Mouse (Mus musculus): Measurements from ENCODE around the gene Psmd2.
A peak's percentile ranks its signal among the peaks of the same experiment; 100 is the strongest.

Gene Psmd2

DNA sequence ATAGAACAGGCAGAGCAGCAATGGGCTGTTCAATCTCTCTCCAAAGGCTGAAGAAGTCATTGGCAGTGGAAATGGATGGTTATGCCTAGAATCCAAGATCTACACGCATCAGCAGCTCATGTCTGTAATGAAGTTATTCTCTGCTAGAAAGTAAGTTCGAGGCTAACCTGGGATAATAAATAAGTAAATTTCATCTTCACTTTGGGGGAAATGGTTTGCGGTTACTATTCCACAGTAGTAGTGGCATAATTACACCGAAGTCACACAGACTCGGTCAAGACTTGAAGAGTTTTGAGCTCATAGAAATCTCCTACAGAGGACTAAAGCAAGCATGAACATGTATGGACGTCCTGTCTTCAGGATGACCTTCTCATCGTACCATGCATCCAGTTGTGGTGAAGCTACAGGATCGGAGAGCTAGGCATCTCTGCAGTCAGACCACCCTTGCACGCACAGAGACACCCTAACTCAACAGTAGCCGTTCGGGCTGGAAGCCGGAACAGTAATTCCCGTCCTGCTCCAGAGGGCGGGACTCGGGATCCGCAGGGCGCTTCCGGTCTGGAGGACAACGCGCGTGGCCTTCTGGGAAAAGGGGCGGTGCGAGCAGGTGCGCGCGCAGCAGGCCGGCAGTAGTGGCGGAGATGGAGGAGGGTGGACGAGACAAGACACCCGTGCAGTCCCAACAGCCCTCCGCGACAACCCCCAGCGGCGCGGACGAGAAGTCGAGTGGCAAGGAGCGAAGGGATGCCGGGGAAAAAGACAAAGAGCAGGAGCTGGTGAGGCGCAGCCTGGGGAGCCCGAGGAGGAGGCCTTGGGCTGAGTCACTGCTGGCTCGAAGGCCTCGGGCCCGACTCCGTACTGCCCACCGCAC, at the start of gene Psmd2:
Gene Psmd2, plus strand, starts transcription at position 577 of the 871 bp plus-strand sequence.
- peak; percentile 97 for DNase-seq (ENCODE audit: low spot score)

DNA sequence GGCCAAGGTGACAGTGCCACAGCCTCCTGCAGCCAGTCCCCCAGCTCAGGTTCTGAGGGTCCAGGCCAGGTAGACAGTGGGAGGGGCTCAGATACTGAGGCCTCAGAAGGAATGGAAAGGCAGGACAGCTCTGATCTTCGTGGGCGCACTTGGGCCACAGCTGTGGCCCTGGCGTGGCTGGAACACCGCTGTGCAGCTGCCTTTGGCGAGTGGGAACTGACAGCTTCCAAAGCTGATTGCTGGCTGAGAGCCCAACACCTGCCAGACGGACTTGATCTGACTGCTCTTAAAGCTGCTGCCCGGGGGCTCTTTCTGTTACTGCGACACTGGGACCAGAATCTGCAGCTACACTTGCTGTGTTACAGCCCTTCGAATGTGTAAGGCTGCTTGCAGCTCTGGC, 46.7 kb upstream of the Psmd2 start:
- DNase-seq (ENCODE audit: low spot score) = no peak

DNA sequence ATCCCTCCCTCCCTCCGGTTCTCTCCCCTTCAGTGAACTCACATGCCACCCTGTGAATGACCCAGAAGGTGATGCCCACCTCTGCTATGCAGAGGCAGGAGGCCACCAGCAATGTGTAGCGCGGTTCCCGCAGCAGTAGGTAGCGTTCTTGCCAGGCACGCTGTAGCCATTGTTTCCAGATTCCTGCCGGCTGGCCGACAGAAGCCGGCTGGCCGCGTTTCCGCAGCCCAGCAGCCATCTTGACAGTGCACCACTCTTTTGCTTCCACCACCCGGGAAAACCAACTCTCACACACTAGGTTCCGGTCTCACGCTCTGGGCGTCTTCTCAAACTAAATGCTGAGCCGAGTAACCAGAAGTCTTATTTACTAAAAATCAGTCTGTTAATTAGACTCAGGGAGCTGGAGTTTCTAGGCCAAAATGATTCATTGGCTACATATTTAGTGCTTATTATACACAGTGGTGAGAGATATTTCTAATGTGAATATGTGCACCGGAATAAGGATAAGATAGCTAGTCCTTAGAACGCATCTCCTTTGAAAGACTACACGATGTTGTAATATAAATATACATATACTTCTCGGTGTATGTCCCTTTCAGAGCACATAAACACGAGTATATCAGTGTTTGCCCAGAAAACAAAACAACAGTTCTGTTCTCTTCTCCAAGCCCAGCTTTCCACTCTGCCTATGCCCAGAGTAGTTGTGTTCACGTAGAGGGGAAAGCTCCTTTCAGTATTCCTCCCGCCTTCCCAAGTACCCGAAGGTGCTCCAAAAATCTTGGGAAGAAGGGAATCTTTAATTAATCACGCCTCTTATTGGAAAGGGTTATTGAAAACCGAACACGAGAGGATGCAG, 40.7 kb upstream of the Psmd2 start:
- peak; percentile 77 for DNase-seq (ENCODE audit: low spot score)

GRCm38 (mm10) chr16:20611357-20612227, 39.9 kb upstream of the Psmd2 start, which contains the start of the genes Eef1akmt4, Gm49333 and Alg3:
Gene Eef1akmt4, plus strand, starts transcription at chr16:20611593.
Gene Gm49333, plus strand, starts transcription at chr16:20611610.
Gene Alg3, minus strand, starts transcription at chr16:20611735.
- peak; percentile 88 for DNase-seq (ENCODE audit: low spot score)

DNA sequence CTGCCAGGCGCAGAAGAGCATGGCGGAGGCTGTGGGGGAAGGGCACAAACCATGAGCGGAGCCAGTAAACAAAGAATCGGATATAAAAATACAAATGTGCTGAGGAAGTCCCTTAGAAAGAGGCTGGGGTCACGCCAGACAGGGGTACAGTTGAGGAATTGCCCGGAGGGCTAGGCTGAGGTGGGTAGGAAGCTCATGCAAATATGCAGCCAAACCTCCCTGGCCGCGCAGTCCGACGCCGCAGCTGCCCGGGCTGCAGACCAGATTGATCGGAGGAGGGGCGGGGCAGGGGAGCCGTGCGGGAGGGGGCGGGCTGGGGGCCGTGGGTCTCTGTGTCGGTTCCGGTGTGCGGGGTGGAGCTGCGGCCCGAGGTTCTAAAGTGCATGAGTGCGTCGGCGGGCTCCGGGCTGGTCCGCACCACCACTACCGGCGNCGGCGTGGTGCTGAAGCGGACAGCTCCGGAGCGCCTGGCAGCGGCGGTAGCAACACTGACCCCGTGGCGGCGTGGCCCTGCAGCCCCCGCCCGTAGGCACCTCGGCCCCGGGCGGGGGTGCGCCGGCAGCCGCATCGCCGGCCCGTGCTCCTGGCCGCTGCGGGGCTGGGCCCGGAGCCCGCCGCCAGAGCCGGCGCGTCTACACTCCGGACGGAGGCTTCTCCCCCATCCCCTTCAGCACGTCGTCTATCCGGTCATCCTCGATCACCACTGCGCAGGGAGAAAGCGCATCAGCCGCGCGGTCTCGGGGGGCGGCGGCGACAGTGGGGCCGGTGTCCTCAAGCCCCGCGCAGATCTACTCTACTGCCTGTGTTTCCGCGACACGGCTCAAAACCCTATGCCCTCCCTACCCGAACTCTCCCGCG, 31.7 kb upstream of the Psmd2 start:
- DNase-seq (ENCODE audit: low spot score) = no peak

DNA sequence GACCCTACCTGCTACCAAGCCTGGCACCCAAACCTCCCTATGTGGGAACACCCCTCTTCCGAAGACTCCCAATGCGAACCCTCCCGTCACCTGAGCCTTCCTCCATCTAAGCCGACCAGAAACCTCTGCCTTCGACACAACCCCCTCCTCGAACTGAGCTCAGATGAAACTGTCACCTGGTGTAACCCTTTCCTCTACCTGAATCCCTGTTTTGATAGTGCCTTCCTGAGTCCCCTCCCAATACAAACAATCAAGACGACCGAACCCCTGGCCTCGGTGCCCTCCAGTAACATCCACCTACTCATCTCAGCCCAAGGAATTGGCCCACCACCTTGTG, 31.1 kb upstream of the Psmd2 start:
- no peak for DNase-seq (ENCODE audit: low spot score)

DNA sequence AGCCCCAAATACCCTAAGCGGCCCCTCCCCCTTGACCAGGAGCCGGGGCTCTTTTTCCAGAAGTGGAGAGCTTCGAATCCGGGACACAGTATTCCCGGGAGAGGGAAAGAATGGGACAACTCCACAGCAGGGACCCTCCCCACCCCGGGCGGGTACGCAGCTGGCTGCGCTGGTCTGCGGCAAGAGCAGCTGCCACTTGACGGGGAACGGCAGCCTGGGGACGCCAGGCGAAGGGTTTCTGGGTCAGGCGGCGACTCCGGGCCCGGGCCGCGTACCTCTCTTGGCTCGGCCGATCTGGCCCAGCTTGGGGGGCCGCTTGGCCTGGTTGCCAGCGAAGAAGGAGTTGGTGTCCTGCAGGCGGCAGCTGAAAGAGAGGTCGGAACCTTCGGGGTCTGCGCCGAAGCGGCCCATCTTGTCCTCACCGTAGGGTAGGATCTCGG, 30.7 kb upstream of the Psmd2 start:
- no peak for DNase-seq (ENCODE audit: low spot score)

DNA sequence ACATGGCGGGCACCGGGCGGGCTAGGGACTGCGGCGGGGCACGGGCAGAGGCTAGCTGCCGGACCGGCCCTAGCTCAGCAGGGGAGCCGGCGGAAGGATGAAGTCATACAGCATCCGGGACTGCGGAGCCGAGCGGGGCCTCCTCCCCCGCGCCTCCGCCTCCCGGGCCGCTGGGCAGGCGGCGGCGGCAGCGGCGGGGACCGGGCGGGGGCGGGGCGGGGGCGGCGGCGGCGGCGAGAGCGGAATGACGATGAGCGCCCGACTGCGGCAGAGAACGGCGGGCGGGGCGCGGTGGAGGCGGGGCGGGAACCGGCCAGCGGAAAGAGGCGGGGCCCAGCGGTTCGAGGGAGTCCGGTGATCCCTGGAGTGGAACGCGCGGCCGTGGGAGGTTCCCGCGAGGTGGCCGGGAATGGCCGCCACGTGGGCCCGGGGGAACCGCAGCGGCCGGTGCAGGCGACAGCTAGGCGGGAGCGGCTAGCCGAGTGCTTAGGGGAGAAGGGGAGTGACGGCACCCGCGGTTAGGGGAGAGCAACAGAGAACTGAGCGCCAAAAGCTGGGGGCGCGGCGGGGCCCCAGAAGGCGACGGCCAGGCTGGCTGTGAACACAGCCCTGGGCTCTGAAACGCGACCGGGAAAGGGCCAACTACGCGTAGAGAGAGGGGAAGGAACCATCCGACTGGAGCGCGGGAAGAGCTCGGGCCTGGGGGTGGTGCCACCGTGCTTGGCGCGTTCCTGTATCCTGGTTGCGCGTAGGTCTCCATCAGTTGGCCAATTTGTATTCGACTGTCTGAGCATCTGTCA, 30.1 kb upstream of the Psmd2 start, which contains the start of gene Camk2n2:
Gene Camk2n2, minus strand, starts transcription at position 97 of the 800 bp plus-strand sequence.
- DNase-seq (ENCODE audit: low spot score) = no peak

DNA sequence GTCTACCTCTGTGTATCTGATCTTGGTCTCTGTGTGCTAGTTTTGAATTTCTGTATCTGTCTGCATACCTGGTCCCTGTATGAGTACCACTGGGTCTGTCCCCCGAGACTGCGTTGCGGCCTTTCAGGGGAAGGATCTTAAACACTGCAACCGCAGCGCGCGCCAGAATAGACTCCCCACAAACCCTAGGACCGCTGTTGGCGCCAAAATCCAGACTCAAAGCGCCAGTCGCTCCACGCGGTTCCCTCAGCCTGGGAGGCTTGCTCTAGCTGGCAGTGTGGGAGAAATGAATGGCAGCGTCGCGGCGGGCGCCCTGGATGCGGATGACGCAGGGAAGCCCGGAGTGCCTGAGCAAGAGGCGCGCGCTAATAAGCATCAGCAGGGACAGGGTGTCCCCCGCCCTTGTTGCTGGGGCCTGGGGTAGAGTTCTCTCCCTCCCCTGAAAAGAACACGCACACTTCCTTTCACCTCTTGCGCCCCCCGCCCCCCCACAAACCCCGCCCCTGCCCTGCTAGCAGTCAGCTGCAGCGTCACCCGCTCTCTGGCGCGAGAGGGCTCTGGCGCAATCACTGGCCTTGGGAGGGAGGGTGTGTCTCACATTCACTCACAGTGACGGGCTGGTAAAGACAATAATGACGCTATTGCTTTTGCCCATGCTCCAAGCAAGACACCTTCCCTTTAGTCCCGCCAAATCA, 29.3 kb upstream of the Psmd2 start:
- DNase-seq (ENCODE audit: low spot score) = peak; percentile 39

GRCm38 (mm10) chr16:20623211-20623610, 28.2 kb upstream of the Psmd2 start:
- no peak for DNase-seq (ENCODE audit: low spot score)

DNA sequence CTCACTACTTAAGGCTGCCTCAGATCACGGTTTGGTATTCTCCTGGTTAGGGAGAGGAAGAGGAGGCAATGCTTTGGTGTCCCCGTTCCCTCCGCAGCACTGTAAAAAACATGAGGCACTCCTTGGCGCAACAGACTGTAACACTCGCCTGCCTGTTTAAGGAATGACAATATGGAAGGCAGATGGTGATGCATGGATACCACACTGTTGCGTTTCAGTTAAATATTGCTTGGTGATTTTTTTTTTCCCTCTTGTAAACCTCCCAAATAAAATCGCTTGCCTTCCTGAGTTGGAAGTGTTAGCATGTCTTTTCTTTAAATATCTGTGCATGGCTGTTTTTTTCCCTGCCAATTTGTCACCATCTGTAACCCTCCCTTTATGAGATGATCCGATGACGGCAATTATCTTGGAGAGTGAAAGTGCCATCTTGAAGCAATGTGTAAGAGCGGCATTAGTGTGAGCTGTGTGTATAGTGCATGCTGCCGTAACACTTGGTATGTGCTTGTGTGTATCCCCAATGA, 22.5 kb upstream of the Psmd2 start:
- DNase-seq (ENCODE audit: low spot score) = no peak

GRCm38 (mm10) chr16:20629731-20630634, 21.5 kb upstream of the Psmd2 start, which contains the start of gene Ece2:
Gene Ece2, plus strand, starts transcription at chr16:20629828.
- peak; percentile 17 for DNase-seq (ENCODE audit: low spot score)

- no peak for DNase-seq (ENCODE audit: low spot score)
Observed at GRCm38 (mm10) chr16:20637410-20637809, 14.0 kb upstream of the Psmd2 start.

DNA sequence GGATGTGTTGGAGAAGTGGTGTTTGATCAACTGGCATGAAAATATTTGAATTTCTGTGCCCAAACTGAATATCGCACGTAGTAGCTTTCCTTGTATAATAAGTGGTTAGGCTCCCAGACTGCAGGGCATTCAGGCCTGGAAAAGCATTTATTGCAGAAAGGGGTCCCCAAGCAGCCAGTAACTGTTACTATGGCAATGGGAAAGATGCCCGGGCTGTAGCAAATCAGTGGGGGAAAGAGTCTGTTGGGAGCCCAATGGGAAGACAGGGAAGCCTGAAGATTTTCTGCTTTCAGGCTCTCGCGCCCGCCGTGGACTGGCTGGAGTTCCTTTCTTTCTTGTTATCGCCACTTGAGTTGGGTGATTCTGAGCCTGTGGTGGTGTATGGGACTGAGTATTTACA, 13.1 kb upstream of the Psmd2 start:
- no peak for DNase-seq (ENCODE audit: low spot score)

DNA sequence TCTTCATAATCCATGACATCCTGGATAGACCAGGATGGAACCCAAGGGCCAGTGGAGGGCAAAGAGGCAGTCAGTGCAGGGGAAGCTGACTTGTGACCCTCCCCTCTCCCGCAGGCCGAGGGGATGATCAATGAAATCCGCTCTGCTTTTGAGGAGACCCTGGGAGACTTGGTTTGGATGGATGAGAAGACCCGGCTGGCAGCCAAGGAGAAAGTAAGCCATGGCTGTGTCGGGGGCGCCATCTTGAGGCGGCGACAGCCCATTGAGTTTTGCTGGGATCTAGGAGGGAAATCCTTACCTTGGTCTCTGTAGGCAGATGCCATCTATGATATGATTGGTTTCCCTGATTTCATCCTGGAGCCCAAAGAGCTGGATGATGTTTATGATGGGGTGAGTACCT, 9.3 kb upstream of the Psmd2 start:
- no peak for DNase-seq (ENCODE audit: low spot score)

DNA sequence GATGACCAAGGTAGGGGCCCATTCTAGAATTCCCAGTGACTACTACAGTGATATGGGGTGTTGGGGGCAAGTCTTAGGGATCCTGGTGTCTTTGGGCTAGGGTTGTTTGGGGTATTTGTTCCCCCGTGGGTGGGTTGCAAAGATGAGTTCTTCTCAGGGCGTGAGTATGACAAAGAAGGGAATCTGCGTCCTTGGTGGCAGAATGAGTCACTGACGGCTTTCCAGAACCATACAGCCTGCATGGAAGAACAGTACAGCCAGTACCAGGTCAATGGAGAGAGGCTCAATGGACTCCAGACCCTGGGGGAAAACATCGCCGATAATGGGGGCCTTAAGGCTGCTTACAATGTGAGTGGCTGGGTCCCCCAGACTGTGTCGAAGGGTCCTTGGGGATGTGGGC, 7.5 kb upstream of the Psmd2 start:
- DNase-seq (ENCODE audit: low spot score) = no peak

DNA sequence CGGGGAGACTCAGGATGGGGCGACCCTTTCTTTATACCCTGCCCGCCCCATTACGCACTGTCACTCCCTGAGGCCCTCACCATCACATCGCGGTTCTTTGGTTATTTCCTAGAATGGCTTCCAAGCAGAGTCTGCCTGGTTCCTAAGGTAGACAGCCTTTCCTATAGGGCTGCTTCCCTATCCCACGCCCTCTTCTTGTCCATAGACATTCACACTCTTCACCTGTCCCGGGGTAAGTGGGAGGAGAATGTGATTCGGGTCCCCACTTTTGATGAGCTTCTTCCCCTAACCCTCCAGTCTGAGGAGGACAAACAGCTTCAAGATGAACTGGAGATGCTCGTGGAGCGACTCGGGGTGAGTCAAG, 477 bp downstream of the Psmd2 start:
- no peak for DNase-seq (ENCODE audit: low spot score)

GRCm38 (mm10) chr16:20653315-20653714, 1.9 kb downstream of the Psmd2 start:
- no peak for DNase-seq (ENCODE audit: low spot score)

All from testis, postnatal 14 days (tissue).